Mouse (Mus musculus) liver, embryonic 15.5 days (tissue): ENCODE results near the gene Ptrh1. TPM values are rescaled to one million over a fixed set of nuclear protein-coding genes. Genes with fewer than 3 reads are reported as not detected.

Experiments used
- ATAC-seq: fragments of 200-750 bp; cut with Nextera tagmentation; 2 replicates; pipeline ENCODE4 v1.8.0; 2017; ENCODE audit warnings: moderate number of reproducible peaks, mild to moderate bottlenecking, moderate library complexity; ENCODE audit not compliant: insufficient read depth
- H3K27ac ChIP-seq: fragments of 300-500 bp; sonication (generic); replicated peaks from 2 replicates; pipeline ENCODE4 v1.5.1; 2015; ENCODE audit warnings: mild to moderate bottlenecking, inconsistent platforms
- H3K27me3 ChIP-seq: fragments of 300-500 bp; sonication (generic); 2 replicates; pipeline ENCODE4 v1.6.1; 2015; ENCODE audit warnings: mild to moderate bottlenecking, inconsistent platforms
- H3K36me3 ChIP-seq: fragments of 300-500 bp; sonication (generic); replicated peaks from 2 replicates; pipeline ENCODE4 v1.6.1; 2015; ENCODE audit warnings: moderate library complexity, mild to moderate bottlenecking, inconsistent platforms
- H3K4me1 ChIP-seq: fragments of 300-500 bp; sonication (generic); replicated peaks from 2 replicates; pipeline ENCODE4 v1.6.1; 2015; ENCODE audit warnings: inconsistent platforms
- H3K4me2 ChIP-seq: fragments of 300-500 bp; sonication (generic); 2 replicates; pipeline ENCODE4 v1.6.1; 2015; ENCODE audit warnings: moderate library complexity, mild to moderate bottlenecking, inconsistent platforms
- H3K4me3 ChIP-seq: fragments of 300-500 bp; sonication (generic); replicated peaks from 2 replicates; pipeline ENCODE4 v1.5.1; 2015; ENCODE audit warnings: mild to moderate bottlenecking, inconsistent platforms
- H3K9ac ChIP-seq: fragments of 300-500 bp; sonication (generic); 2 replicates; pipeline ENCODE4 v1.6.1; 2015; ENCODE audit warnings: moderate library complexity, mild to moderate bottlenecking, inconsistent platforms
- H3K9me3 ChIP-seq: fragments of 300-500 bp; sonication (generic); replicated peaks from 2 replicates; pipeline ENCODE4 v1.6.1; 2016; ENCODE audit warnings: inconsistent platforms
- WGBS: fragments of 180-500 bp; shearing (Covaris S2); methylation state at CpG from one replicate; pipeline ENCODE4 v1.1.7; 2015; ENCODE audit warnings: mixed read lengths; ENCODE audit not compliant: insufficient replicate concordance; 5-methylcytosine and 5-hydroxymethylcytosine counted together
- polyA plus RNA-seq: library from polyadenylated mRNA; unstranded; fragments of >200 nt; fragmentation: Nextera tagmentation; extraction: Ambion mirVana; gene quantifications from 2 replicates; pipeline ENCODE4 v1.2.1, GENCODE M21; 2015

The Ptrh1 gene
- polyA plus RNA-seq, 1 experiment from 2014 or later: 1.5 TPM

- 56% methylated on average over 4 of the region's 4 CpGs for WGBS
- ATAC-seq: no peak
- Histone ChIP-seq H3K27ac (no peak overlapping the region), H3K4me1 (peaks cover 15% of the 10 kb centered on the region), H3K9ac (no peak overlapping the region), H3K36me3 (no peaks in the 10 kb centered on the region), H3K4me2 (no peak overlapping the region), H3K27me3 (peaks cover 21% of the 10 kb centered on the region), H3K4me3 (no peak overlapping the region), H3K9me3 (no peaks in the 10 kb centered on the region)
Observed at GRCm38 (mm10) chr2:32739311-32739710, 36.3 kb upstream of the Ptrh1 start.

GRCm38 (mm10) chr2:32740916-32741272 is 34.7 kb upstream of the Ptrh1 start, which contains the start of gene 6330409D20Rik:
Gene 6330409D20Rik, minus strand, starts transcription at chr2:32741016.
- no peak for ATAC-seq
- no peaks in the 10 kb centered on the region for H3K9me3 ChIP-seq
- H3K9ac ChIP-seq: no peak within 1 kb of the TSS
- H3K36me3 ChIP-seq: 0 out of 2 replicates have a peak, but pooled peaks cover 2% of the 10 kb centered on the region
- H3K27me3 ChIP-seq: peaks cover 21% of the 10 kb centered on the region
- H3K4me2 ChIP-seq: peak within 1 kb of the TSS; percentile 59
- H3K4me1 ChIP-seq: peaks cover 15% of the 10 kb centered on the region
- H3K4me3 ChIP-seq: peak within 1 kb of the TSS; percentile 23; the same call in 1 of the 2 replicates
- WGBS: 29% methylated on average over 11 of the region's 11 CpGs
- H3K27ac ChIP-seq: no peak within 1 kb of the TSS

- ATAC-seq: no peak
- H3K4me1 ChIP-seq: peaks cover 11% of the 10 kb centered on the region
- 0 out of 2 replicates have a peak, but pooled peaks cover 2% of the 10 kb centered on the region for H3K36me3 ChIP-seq
- peaks cover 21% of the 10 kb centered on the region for H3K27me3 ChIP-seq
- H3K9me3 ChIP-seq: no peaks in the 10 kb centered on the region
- peak overlapping the region; percentile 59 for H3K4me2 ChIP-seq
- no peak overlapping the region for H3K9ac ChIP-seq
- 32% methylated on average over 56 of the region's 58 CpGs for WGBS
- H3K4me3 ChIP-seq: peak overlapping the region; percentile 23; the same call in 1 of the 2 replicates
- no peak overlapping the region for H3K27ac ChIP-seq
Observed at GRCm38 (mm10) chr2:32741273-32742172, 34.1 kb upstream of the Ptrh1 start.

GRCm38 (mm10) chr2:32742173-32742531 is 33.4 kb upstream of the Ptrh1 start:
- peaks cover 21% of the 10 kb centered on the region for H3K27me3 ChIP-seq
- H3K27ac ChIP-seq: no peak overlapping the region
- ATAC-seq: no peak
- WGBS: 70% methylated on average over 18 of the region's 18 CpGs
- H3K4me2 ChIP-seq: no peak overlapping the region
- peaks cover 6% of the 10 kb centered on the region for H3K4me1 ChIP-seq
- H3K9ac ChIP-seq: no peak overlapping the region
- H3K9me3 ChIP-seq: no peaks in the 10 kb centered on the region
- H3K36me3 ChIP-seq: 0 out of 2 replicates have a peak, but pooled peaks cover 2% of the 10 kb centered on the region
- no peak overlapping the region for H3K4me3 ChIP-seq

GRCm38 (mm10) chr2:32744272-32744982 is 31.2 kb upstream of the Ptrh1 start:
- peaks cover 21% of the 10 kb centered on the region for H3K27me3 ChIP-seq
- WGBS: 62% methylated on average over 15 of the region's 15 CpGs
- H3K4me3 ChIP-seq: no peak overlapping the region
- no peak overlapping the region for H3K9ac ChIP-seq
- H3K4me1 ChIP-seq: peaks cover 6% of the 10 kb centered on the region
- H3K27ac ChIP-seq: no peak overlapping the region
- H3K4me2 ChIP-seq: no peak overlapping the region
- H3K9me3 ChIP-seq: no peaks in the 10 kb centered on the region
- H3K36me3 ChIP-seq: 0 out of 2 replicates have a peak, but pooled peaks cover 2% of the 10 kb centered on the region
- no peak for ATAC-seq

GRCm38 (mm10) chr2:32749082-32749481 is 26.5 kb upstream of the Ptrh1 start:
- no peaks in the 10 kb centered on the region for H3K27me3 ChIP-seq
- H3K9me3 ChIP-seq: no peaks in the 10 kb centered on the region
- no peak overlapping the region for H3K27ac ChIP-seq
- H3K4me3 ChIP-seq: no peak overlapping the region
- no peak for ATAC-seq
- H3K36me3 ChIP-seq: 0 out of 2 replicates have a peak, but pooled peaks cover 2% of the 10 kb centered on the region
- peaks cover 5% of the 10 kb centered on the region; the same call in 1 of the 2 replicates for H3K4me1 ChIP-seq
- 80% methylated on average over 16 of the region's 16 CpGs for WGBS
- no peak overlapping the region for H3K4me2 ChIP-seq
- no peak overlapping the region for H3K9ac ChIP-seq

- H3K9ac ChIP-seq: no peak overlapping the region
- no peak overlapping the region for H3K4me2 ChIP-seq
- ATAC-seq: no peak
- no peak overlapping the region for H3K27ac ChIP-seq
- WGBS: 66% methylated on average over 7 of the region's 7 CpGs
- no peaks in the 10 kb centered on the region for H3K27me3 ChIP-seq
- no peaks in the 10 kb centered on the region for H3K9me3 ChIP-seq
- H3K4me3 ChIP-seq: no peak overlapping the region
- 0 out of 2 replicates have a peak, but pooled peaks cover 7% of the 10 kb centered on the region for H3K36me3 ChIP-seq
- peaks cover 5% of the 10 kb centered on the region; the same call in 1 of the 2 replicates for H3K4me1 ChIP-seq
Observed at GRCm38 (mm10) chr2:32750199-32750598, 25.4 kb upstream of the Ptrh1 start.

GRCm38 (mm10) chr2:32750887-32751664 is 24.5 kb upstream of the Ptrh1 start:
- Histone ChIP-seq H3K9me3 (no peaks in the 10 kb centered on the region), H3K4me3 (peak overlapping the region; percentile 34), H3K9ac (no peak overlapping the region), H3K4me2 (peak overlapping the region; percentile 41), H3K27ac (peak overlapping the region; percentile 48; the same call in 1 of the 2 replicates), H3K36me3 (0 out of 2 replicates have a peak, but pooled peaks cover 5% of the 10 kb centered on the region), H3K27me3 (no peaks in the 10 kb centered on the region), H3K4me1 (peaks cover 5% of the 10 kb centered on the region; the same call in 1 of the 2 replicates)
- ATAC-seq: peak; percentile 69
- WGBS: 66% methylated on average over 31 of the region's 31 CpGs

- H3K4me2 ChIP-seq: peak overlapping the region; percentile 41; the same call in 1 of the 2 replicates
- no peaks in the 10 kb centered on the region for H3K27me3 ChIP-seq
- 54% methylated on average over 10 of the region's 10 CpGs for WGBS
- H3K4me1 ChIP-seq: peaks cover 6% of the 10 kb centered on the region
- H3K27ac ChIP-seq: peak overlapping the region; percentile 48; the same call in 1 of the 2 replicates
- no peaks in the 10 kb centered on the region for H3K9me3 ChIP-seq
- H3K4me3 ChIP-seq: peak overlapping the region; percentile 34
- ATAC-seq: no peak
- H3K36me3 ChIP-seq: 0 out of 2 replicates have a peak, but pooled peaks cover 5% of the 10 kb centered on the region
- no peak overlapping the region for H3K9ac ChIP-seq
Observed at GRCm38 (mm10) chr2:32751665-32752033, 23.9 kb upstream of the Ptrh1 start.

- Histone ChIP-seq H3K9me3 (no peaks in the 10 kb centered on the region), H3K4me1 (peaks cover 9% of the 10 kb centered on the region), H3K27me3 (no peaks in the 10 kb centered on the region), H3K4me2 (peak overlapping the region; percentile 41; the same call in 1 of the 2 replicates), H3K4me3 (no peak overlapping the region), H3K27ac (no peak overlapping the region), H3K36me3 (0 out of 2 replicates have a peak, but pooled peaks cover 5% of the 10 kb centered on the region), H3K9ac (no peak overlapping the region)
- WGBS: 67% methylated on average over 10 of the region's 10 CpGs
- ATAC-seq: no peak; the same call in 1 of the 2 replicates
Observed at GRCm38 (mm10) chr2:32752181-32752580, 23.4 kb upstream of the Ptrh1 start.
